Mouse (Mus musculus): ENCODE data around the gene Slc35e3. TPM values are rescaled to one million over a fixed set of nuclear protein-coding genes. Genes with fewer than 3 reads are reported as not detected.
"Not testable (repeated sequence)": the region's sequence is repeated elsewhere in the genome, so short reads cannot be mapped to it uniquely, and the experiment has no call there.

Slc35e3 gene
- total RNA-seq, 4 experiments from 2014 or later, result 4.1 to 4.7 (median 4.4) TPM

GRCm38 (mm10) chr10:117762966-117763365 lies 16.8 kb upstream of the Slc35e3 start:
- DNase-seq (ENCODE audit: low spot score in 2 of 2), result no peak

- DNase-seq (ENCODE audit: low spot score in 2 of 2), result no peak
Observed at GRCm38 (mm10) chr10:117762281-117762830, 16.2 kb upstream of the Slc35e3 start.

GRCm38 (mm10) chr10:117761551-117761950 lies 15.4 kb upstream of the Slc35e3 start:
- no peak for DNase-seq (ENCODE audit: low spot score in 2 of 2)

- no peak for DNase-seq (ENCODE audit: low spot score in 2 of 2)
Observed at GRCm38 (mm10) chr10:117760831-117761335, 14.7 kb upstream of the Slc35e3 start.

GRCm38 (mm10) chr10:117759844-117760630 lies 13.9 kb upstream of the Slc35e3 start:
- no peak for DNase-seq (ENCODE audit: low spot score in 2 of 2)

- DNase-seq (ENCODE audit: low spot score in 2 of 2), result no peak
Observed at GRCm38 (mm10) chr10:117758749-117759727, 12.9 kb upstream of the Slc35e3 start.

- not testable (repeated sequence) for DNase-seq (ENCODE audit: low spot score in 2 of 2)
Observed at GRCm38 (mm10) chr10:117758344-117758743, 12.2 kb upstream of the Slc35e3 start.

GRCm38 (mm10) chr10:117757796-117758342 lies 11.7 kb upstream of the Slc35e3 start:
- DNase-seq (ENCODE audit: low spot score in 2 of 2), result no peak

- no peak for DNase-seq (ENCODE audit: low spot score in 2 of 2)
Observed at GRCm38 (mm10) chr10:117757259-117757658, 11.1 kb upstream of the Slc35e3 start.

- no peak for DNase-seq (ENCODE audit: low spot score in 2 of 2)
Observed at GRCm38 (mm10) chr10:117756784-117757183, 10.6 kb upstream of the Slc35e3 start.

GRCm38 (mm10) chr10:117755799-117756467 lies 9.8 kb upstream of the Slc35e3 start:
- no peak for DNase-seq (ENCODE audit: low spot score in 2 of 2)

GRCm38 (mm10) chr10:117755086-117755798 lies 9.1 kb upstream of the Slc35e3 start:
- DNase-seq (ENCODE audit: low spot score in 2 of 2), result no peak

- DNase-seq (ENCODE audit: low spot score in 2 of 2), result no peak
Observed at GRCm38 (mm10) chr10:117754609-117754940, 8.4 kb upstream of the Slc35e3 start.

- no peak for DNase-seq (ENCODE audit: low spot score in 2 of 2)
Observed at GRCm38 (mm10) chr10:117753711-117754608, 7.8 kb upstream of the Slc35e3 start.

- no peak for DNase-seq (ENCODE audit: low spot score in 2 of 2)
Observed at GRCm38 (mm10) chr10:117752851-117753647, 6.9 kb upstream of the Slc35e3 start.

- DNase-seq (ENCODE audit: low spot score in 2 of 2), result no peak
Observed at GRCm38 (mm10) chr10:117752304-117752821, 6.2 kb upstream of the Slc35e3 start.

- no peak for DNase-seq (ENCODE audit: low spot score in 2 of 2)
Observed at GRCm38 (mm10) chr10:117751744-117752143, 5.6 kb upstream of the Slc35e3 start.

- DNase-seq (ENCODE audit: low spot score in 2 of 2), result no peak
Observed at GRCm38 (mm10) chr10:117751282-117751610, 5.1 kb upstream of the Slc35e3 start.

All from gastrocnemius, adult 8-10 months (tissue).